Mouse (Mus musculus) testis, adult 10 weeks (tissue): Measurements from ENCODE around the gene Tdp1. TPM values are rescaled to one million over a fixed set of nuclear protein-coding genes. Genes with fewer than 3 reads are reported as not detected.

Experiments
- polyA plus RNA-seq: library from polyadenylated mRNA; stranded (reverse); fragments of 350-450 nt; fragmentation: Illumina TruSeq; extraction: RNeasy Lipid Tissue Mini Kit (QIAGEN cat#74804); gene quantifications from one replicate; pipeline ENCODE4 v1.2.3, GENCODE M21; 2014; ENCODE audit warnings: low read depth, low replicate concordance

The Tdp1 gene
- 33.0 TPM for polyA plus RNA-seq

DNA sequence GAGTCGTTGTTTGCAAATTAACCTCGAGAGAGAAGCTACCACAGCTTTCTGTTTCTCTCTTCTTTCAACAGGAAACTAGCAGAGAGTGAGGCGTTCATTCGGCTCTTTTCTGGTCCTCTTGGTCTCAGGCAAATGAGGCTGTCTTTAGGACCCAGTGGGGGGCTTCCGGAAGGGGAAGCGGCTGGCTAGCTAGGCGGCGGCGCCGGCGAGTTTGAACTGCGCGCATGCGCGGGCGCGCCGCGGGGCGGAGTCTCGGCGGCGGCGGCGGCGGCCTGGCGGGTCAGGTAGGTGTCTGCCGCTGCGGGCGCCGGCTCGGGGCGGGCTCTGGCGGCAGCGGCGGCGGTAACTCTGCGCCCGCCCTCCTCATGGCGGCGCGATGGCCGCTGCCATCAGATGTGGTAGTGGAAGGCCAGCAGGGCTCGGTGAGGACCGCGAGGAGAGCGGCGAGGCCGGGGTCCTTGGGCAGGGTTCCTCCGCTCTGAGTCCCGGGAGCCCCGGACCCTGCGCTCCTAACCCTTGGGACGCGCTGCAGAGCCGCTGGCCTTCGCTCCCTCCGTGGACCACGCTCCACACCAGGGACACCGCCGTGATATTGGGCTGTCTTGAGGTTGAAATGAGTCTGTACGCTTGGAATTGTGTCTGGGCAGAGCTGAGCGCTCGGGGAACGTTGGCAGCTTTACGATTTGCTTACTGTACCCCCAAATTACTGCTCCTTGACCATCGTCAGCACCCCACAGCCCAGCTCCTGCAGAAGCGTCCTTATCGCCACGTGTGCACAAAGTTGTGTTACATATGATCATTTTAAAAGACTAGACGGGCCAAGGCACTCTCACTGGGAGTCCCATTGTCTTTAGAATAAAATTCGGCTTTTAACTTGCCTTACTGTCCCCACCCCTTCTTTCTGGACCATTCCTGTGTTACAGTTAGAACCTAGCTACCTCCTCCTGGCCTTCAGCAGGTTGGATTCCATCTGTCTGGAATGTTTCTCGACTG lies at the start of gene Tdp1, which contains the start of gene Efcab11:
Tdp1 (plus strand) TSS at position 249 of the 993 bp plus-strand sequence.
Efcab11 (minus strand) TSS at position 171 of the 993 bp plus-strand sequence.

DNA sequence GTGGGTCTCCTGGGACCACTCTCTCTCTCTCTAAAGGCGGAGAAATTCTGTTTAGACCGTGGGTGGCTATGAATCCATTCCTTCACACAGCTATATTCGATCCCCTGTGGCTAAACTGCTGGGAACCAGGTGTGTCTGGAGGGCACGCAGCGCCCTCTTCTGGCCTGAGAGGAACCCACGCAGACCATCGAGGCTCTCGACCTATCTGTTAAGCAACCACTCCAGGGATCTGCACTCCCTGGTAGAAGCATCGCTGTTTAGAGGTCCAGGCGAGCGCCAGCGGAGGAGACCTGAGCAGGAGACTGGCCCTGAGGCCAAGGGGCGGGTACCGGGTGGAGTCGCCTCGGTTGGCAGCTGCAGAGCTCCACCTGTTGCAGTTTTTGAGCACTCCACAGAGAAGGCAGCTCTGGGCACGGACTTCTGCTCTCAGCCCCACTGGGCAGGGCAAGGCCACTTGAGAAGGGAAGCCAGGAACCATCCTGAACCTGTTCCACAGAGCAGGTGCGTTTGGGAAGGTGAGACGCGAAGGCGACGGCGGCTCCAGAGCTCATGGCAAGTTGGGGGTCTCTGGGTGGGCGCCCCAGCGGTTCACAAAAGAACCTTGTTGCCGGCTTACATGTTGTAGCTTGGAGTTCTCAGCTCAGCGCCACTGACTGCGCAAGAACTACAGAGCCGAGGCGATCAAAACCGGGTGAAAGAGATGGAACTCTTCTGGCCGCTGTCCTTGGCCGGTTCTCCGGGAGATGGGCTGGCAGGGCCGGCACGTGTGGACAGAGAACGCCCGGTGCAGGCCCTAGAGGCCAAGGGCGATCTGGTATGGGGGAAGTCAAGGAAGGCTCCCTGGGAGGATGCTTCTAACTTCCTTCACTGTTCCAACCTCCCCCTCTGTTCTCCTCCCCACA lies 80.2 kb downstream of the Tdp1 start, which contains the start of gene Kcnk13:
Kcnk13 (plus strand) TSS at position 199 of the 902 bp plus-strand sequence.

Other genes with a start within 250 kb of the Tdp1 start
- 15.8 TPM for gene Efcab11, start 78 bp upstream of the Tdp1 start, polyA plus RNA-seq
- 1.7 TPM for gene Kcnk13, start 80.0 kb downstream of the Tdp1 start, polyA plus RNA-seq
- 201 TPM for gene Psmc1, start 225.6 kb downstream of the Tdp1 start, polyA plus RNA-seq